Mouse (Mus musculus) olfactory bulb, adult 2 months (tissue): ENCODE results near the gene Xrcc3.

Experiments used
- CTCF ChIP-seq: fragments of 200-500 bp; IDR thresholded peaks from 2 replicates; pipeline ENCODE4 v1.5.1; 2012; ENCODE audit warnings: low read depth, mild to moderate bottlenecking, low read length, moderate library complexity; ENCODE audit not compliant: insufficient read depth
- POLR2A ChIP-seq: fragments of 200-500 bp; IDR thresholded peaks from 2 replicates; pipeline ENCODE4 v1.6.1; 2012; ENCODE audit warnings: mild to moderate bottlenecking, low read depth, low read length, moderate library complexity; ENCODE audit not compliant: insufficient read depth

GRCm38 (mm10) chr12:111753347-111753746 lies 60.3 kb downstream of the Xrcc3 start:
- TF ChIP-seq POLR2A (no peak), CTCF (no peak)
